Mouse (Mus musculus) right cerebral cortex, postnatal 14 days (tissue): Measurements from ENCODE around the gene Clptm1l.

Source experiments
- DNase-seq: peaks from one replicate; pipeline ENCODE4 v3.0.0; 2022

Gene Clptm1l

GRCm38 (mm10) chr13:73603522-73604155 lies at the start of gene Clptm1l:
Gene Clptm1l (plus strand): TSS chr13:73604006.
- DNase-seq, result peak; percentile 99

GRCm38 (mm10) chr13:73564201-73564600 lies 39.6 kb upstream of the Clptm1l start:
- no peak for DNase-seq

GRCm38 (mm10) chr13:73575051-73575450 lies 28.8 kb upstream of the Clptm1l start:
- DNase-seq, result no peak

- DNase-seq, result no peak
These were observed 26.5 kb upstream of the Clptm1l start for GRCm38 (mm10) chr13:73577277-73577676.

GRCm38 (mm10) chr13:73591488-73591887 lies 12.3 kb upstream of the Clptm1l start:
- DNase-seq, result no peak

- DNase-seq, result no peak
These were observed 11.3 kb upstream of the Clptm1l start for GRCm38 (mm10) chr13:73592546-73592945.

- no peak for DNase-seq
These were observed 7.5 kb upstream of the Clptm1l start for GRCm38 (mm10) chr13:73596276-73596675.

GRCm38 (mm10) chr13:73600217-73600616 lies 3.6 kb upstream of the Clptm1l start:
- no peak for DNase-seq

- DNase-seq, result no peak
These were observed 760 bp upstream of the Clptm1l start for GRCm38 (mm10) chr13:73603046-73603445.

GRCm38 (mm10) chr13:73604156-73604957 lies 551 bp downstream of the Clptm1l start:
- no peak for DNase-seq

- DNase-seq, result no peak
These were observed 14.6 kb downstream of the Clptm1l start for GRCm38 (mm10) chr13:73618406-73618805.

- DNase-seq, result no peak
These were observed 16.8 kb downstream of the Clptm1l start for GRCm38 (mm10) chr13:73620637-73621036.

- DNase-seq, result no peak
These were observed 22.6 kb downstream of the Clptm1l start for GRCm38 (mm10) chr13:73626410-73626744.

GRCm38 (mm10) chr13:73626745-73627549 lies 23.1 kb downstream of the Clptm1l start, which contains the start of gene Tert:
Gene Tert (plus strand): TSS chr13:73626911.
- peak; percentile 51 for DNase-seq

- no peak for DNase-seq
These were observed 24.8 kb downstream of the Clptm1l start for GRCm38 (mm10) chr13:73628586-73629113.

- no peak for DNase-seq
These were observed 28.0 kb downstream of the Clptm1l start for GRCm38 (mm10) chr13:73631837-73632236.

GRCm38 (mm10) chr13:73637826-73638225 lies 34.0 kb downstream of the Clptm1l start:
- DNase-seq, result no peak

GRCm38 (mm10) chr13:73641296-73641695 lies 37.5 kb downstream of the Clptm1l start:
- no peak for DNase-seq

GRCm38 (mm10) chr13:73646397-73647087 lies 42.7 kb downstream of the Clptm1l start:
- peak; percentile 62 for DNase-seq

GRCm38 (mm10) chr13:73653266-73653665 lies 49.5 kb downstream of the Clptm1l start:
- DNase-seq, result no peak

- DNase-seq, result no peak
These were observed 51.2 kb downstream of the Clptm1l start for GRCm38 (mm10) chr13:73654976-73655375.

GRCm38 (mm10) chr13:73658953-73659352 lies 55.1 kb downstream of the Clptm1l start:
- no peak for DNase-seq
